ENCODE assay signal across 11 mouse cellular contexts in genomic region chr3:83495584-83495983, GRCm38 (mm10).
DNase-seq lines count a peak whose midpoint lies in the region; ATAC-seq and TF ChIP-seq lines count a peak whose summit lies in the region.
"Had no signal": no experiment of that assay in that cellular context is flagged by ENCODE, and none has a peak within 500 bp of the region (broad histone marks: within the 10 kb centered on the region; RNA-seq: fewer than 3 reads in every experiment).

No protein-coding gene starts in this region.

- no peaks in the 10 kb centered on the region for H3K36me3 ChIP-seq in heart, postnatal 0 days (replicated peaks; ENCODE audit: control insufficient read depth, insufficient read depth, low read length)
- no peaks in the 10 kb centered on the region for H3K36me3 ChIP-seq in midbrain, postnatal 0 days (ENCODE audit: insufficient read depth, low read length)
- no peaks in the 10 kb centered on the region for H3K36me3 ChIP-seq in midbrain, embryonic 13.5 days
- no peaks in the 10 kb centered on the region for H3K36me3 ChIP-seq in heart, embryonic 10.5 days
- H3K36me3 ChIP-seq: embryonic facial prominence, embryonic 15.5 days; intestine, embryonic 15.5 days had no signal

- no peaks in the 10 kb centered on the region for H3K27me3 ChIP-seq in heart, postnatal 0 days (ENCODE audit: control insufficient read depth, insufficient read depth, low read length)
- no peaks in the 10 kb centered on the region for H3K27me3 ChIP-seq in midbrain, postnatal 0 days (ENCODE audit: insufficient read depth, low read length)
- no peaks in the 10 kb centered on the region for H3K27me3 ChIP-seq in midbrain, embryonic 13.5 days
- no peaks in the 10 kb centered on the region for H3K27me3 ChIP-seq in heart, embryonic 10.5 days (ENCODE audit: insufficient read depth, poor library complexity, severe bottlenecking)
- H3K27me3 ChIP-seq: embryonic facial prominence, embryonic 15.5 days; intestine, embryonic 15.5 days; megakaryocyte, embryonic 14.5 days had no signal

- DNase-seq in heart, postnatal 0 days (ENCODE audit: low spot score) = no peak
- DNase-seq in heart, adult 9 months (ENCODE audit: low spot score in 2 of 2) = no peak
- DNase-seq in midbrain, postnatal 0 days (ENCODE audit: low spot score) = no peak
- peak; percentile 54 to 69 for DNase-seq in adrenal gland, postnatal 36 days
- peak; percentile 36 for DNase-seq in lung, postnatal 14 days
- no peak for DNase-seq in heart, embryonic 10.5 days (ENCODE audit: low spot score)
- no peak for DNase-seq in thymus, postnatal 10 days (ENCODE audit: low spot score in 2 of 2)

- H3K4me2 ChIP-seq in heart, postnatal 0 days (ENCODE audit: low read depth, low read length) = no peak overlapping the region
- no peak overlapping the region for H3K4me2 ChIP-seq in midbrain, postnatal 0 days (ENCODE audit: low read depth, low read length, poor library complexity, severe bottlenecking)
- H3K4me2 ChIP-seq in midbrain, embryonic 13.5 days (replicated peaks) = no peak overlapping the region
- H3K4me2 ChIP-seq: embryonic facial prominence, embryonic 15.5 days; intestine, embryonic 15.5 days had no signal

- no peak overlapping the region for H3K4me3 ChIP-seq in heart, postnatal 0 days (ENCODE audit: low read depth, low read length)
- no peak overlapping the region for H3K4me3 ChIP-seq in midbrain, postnatal 0 days (ENCODE audit: low read depth, low read length)
- no peak overlapping the region for H3K4me3 ChIP-seq in midbrain, embryonic 13.5 days (replicated peaks)
- no peak overlapping the region for H3K4me3 ChIP-seq in heart, embryonic 10.5 days
- H3K4me3 ChIP-seq: embryonic facial prominence, embryonic 15.5 days; intestine, embryonic 15.5 days; megakaryocyte, embryonic 14.5 days had no signal

- no peak overlapping the region for H3K27ac ChIP-seq in heart, postnatal 0 days (ENCODE audit: low read depth)
- H3K27ac ChIP-seq in midbrain, postnatal 0 days (ENCODE audit: low read depth, low read length) = no peak overlapping the region
- H3K27ac ChIP-seq in midbrain, embryonic 13.5 days = no peak overlapping the region
- no peak overlapping the region for H3K27ac ChIP-seq in heart, embryonic 10.5 days
- H3K27ac ChIP-seq: embryonic facial prominence, embryonic 15.5 days; intestine, embryonic 15.5 days had no signal

- WGBS in heart, postnatal 0 days = 6% methylated on average over 1 of the region's 1 CpGs
- 15% methylated on average over 1 of the region's 1 CpGs for WGBS in midbrain, postnatal 0 days
- WGBS in midbrain, embryonic 13.5 days = 26% methylated on average over 1 of the region's 1 CpGs
- 5% methylated on average over 1 of the region's 1 CpGs for WGBS in heart, embryonic 10.5 days

- TF ChIP-seq EP300 in heart, postnatal 0 days (IDR thresholded peaks at IDR 0.05; ENCODE audit: low read depth) = no peak

- H3K4me1 ChIP-seq in heart, postnatal 0 days (ENCODE audit: control insufficient read depth, insufficient read depth) = no peaks in the 10 kb centered on the region
- no peaks in the 10 kb centered on the region for H3K4me1 ChIP-seq in midbrain, postnatal 0 days (ENCODE audit: insufficient read depth, low read length)
- no peaks in the 10 kb centered on the region for H3K4me1 ChIP-seq in midbrain, embryonic 13.5 days (replicated peaks)
- no peaks in the 10 kb centered on the region for H3K4me1 ChIP-seq in heart, embryonic 10.5 days
- H3K4me1 ChIP-seq: embryonic facial prominence, embryonic 15.5 days; intestine, embryonic 15.5 days; megakaryocyte, embryonic 14.5 days had no signal

- no peaks in the 10 kb centered on the region for H3K9me3 ChIP-seq in heart, postnatal 0 days (replicated peaks; ENCODE audit: control insufficient read depth, low read length)
- H3K9me3 ChIP-seq in midbrain, postnatal 0 days (ENCODE audit: low read length) = no peaks in the 10 kb centered on the region
- no peaks in the 10 kb centered on the region for H3K9me3 ChIP-seq in midbrain, embryonic 13.5 days
- no peaks in the 10 kb centered on the region for H3K9me3 ChIP-seq in heart, embryonic 10.5 days
- H3K9me3 ChIP-seq: embryonic facial prominence, embryonic 15.5 days; intestine, embryonic 15.5 days; megakaryocyte, embryonic 14.5 days had no signal

- no peak overlapping the region for H3K9ac ChIP-seq in heart, postnatal 0 days (replicated peaks; ENCODE audit: low read depth, low read length)
- no peak overlapping the region for H3K9ac ChIP-seq in midbrain, postnatal 0 days (replicated peaks; ENCODE audit: low read length, poor library complexity, severe bottlenecking)
- no peak overlapping the region for H3K9ac ChIP-seq in midbrain, embryonic 13.5 days (replicated peaks)
- H3K9ac ChIP-seq: embryonic facial prominence, embryonic 15.5 days; intestine, embryonic 15.5 days had no signal

- peak; percentile 44 for TF ChIP-seq CTCF in heart, postnatal 0 days (IDR thresholded peaks at IDR 0.05; ENCODE audit: low read depth)
- peak; percentile 38 for TF ChIP-seq CTCF in midbrain, postnatal 0 days (IDR thresholded peaks at IDR 0.05)

- ATAC-seq in heart, postnatal 0 days (ENCODE audit: insufficient read depth, low read depth) = no peak
- no peak for ATAC-seq in midbrain, postnatal 0 days (ENCODE audit: low FRiP score)
- ATAC-seq in midbrain, embryonic 13.5 days = no peak
- ATAC-seq: intestine, embryonic 15.5 days had no signal

Comparison
In these comparisons a context has a peak if more than half of its experiments do, and no peak if none do; other contexts are left out.
1. DNase-seq: peak in adrenal gland, postnatal 36 days (2 of 2) and lung, postnatal 14 days (single experiment); none in heart, postnatal 0 days (single experiment), heart, adult 9 months (0 of 2), midbrain, postnatal 0 days (single experiment), heart, embryonic 10.5 days (single experiment) and thymus, postnatal 10 days (0 of 2).